Mouse (Mus musculus): ENCODE measurements around the gene Prkcb. TPM values are rescaled to one million over a fixed set of nuclear protein-coding genes. Genes with fewer than 3 reads are reported as not detected.

Prkcb gene
- polyA plus RNA-seq, 1 experiment from 2014 or later = 8.8 TPM

- DNase-seq (ENCODE audit: low spot score) (peak; percentile 46), ATAC-seq (ENCODE audit: low read depth) (no peak; the same call in 1 of the 2 replicates)
- WGBS = 57% methylated on average over 12 of the region's 12 CpGs
These were observed 64.2 kb downstream of the Prkcb start for GRCm38 (mm10) chr7:122352566-122353277.

GRCm38 (mm10) chr7:122353329-122353728 lies 64.8 kb downstream of the Prkcb start:
- no peak for ATAC-seq (ENCODE audit: low read depth)
- no peaks in the 10 kb centered on the region for H3K9me3 ChIP-seq (ENCODE audit: control insufficient read depth, low read length)

More at GRCm38 (mm10) chr7:122352566-122353277, 64.2 kb downstream of the Prkcb start:
- Histone ChIP-seq H3K27me3 (replicated peaks; ENCODE audit: control insufficient read depth, insufficient read depth, low read length) (no peaks in the 10 kb centered on the region; the same call in 1 of the 2 replicates), H3K9ac (ENCODE audit: low read depth, low read length) (no peak overlapping the region), H3K36me3 (ENCODE audit: control insufficient read depth, insufficient read depth, low read length) (no peaks in the 10 kb centered on the region), H3K4me1 (ENCODE audit: control insufficient read depth, insufficient read depth, low read length) (no peaks in the 10 kb centered on the region), H3K27ac (replicated peaks; ENCODE audit: low read depth, low read length) (no peak overlapping the region), H3K4me2 (ENCODE audit: low read depth, low read length) (no peak overlapping the region), H3K9me3 (ENCODE audit: control insufficient read depth, low read length) (no peaks in the 10 kb centered on the region), H3K4me3 (ENCODE audit: low read depth, low read length) (no peak overlapping the region)

GRCm38 (mm10) chr7:122356941-122357340 lies 68.4 kb downstream of the Prkcb start:
- H3K4me1 ChIP-seq (ENCODE audit: control insufficient read depth, insufficient read depth, low read length) = no peaks in the 10 kb centered on the region
- DNase-seq (ENCODE audit: low spot score) (no peak), ATAC-seq (ENCODE audit: low read depth) (no peak)
- no peak overlapping the region for H3K27ac ChIP-seq (replicated peaks; ENCODE audit: low read depth, low read length)
- no peaks in the 10 kb centered on the region for H3K9me3 ChIP-seq (ENCODE audit: control insufficient read depth, low read length)
- 56% methylated on average over 2 of the region's 2 CpGs for WGBS
- H3K27me3 ChIP-seq (replicated peaks; ENCODE audit: control insufficient read depth, insufficient read depth, low read length) = no peaks in the 10 kb centered on the region; the same call in 1 of the 2 replicates
- no peak overlapping the region for H3K4me2 ChIP-seq (ENCODE audit: low read depth, low read length)
- no peak overlapping the region for H3K9ac ChIP-seq (ENCODE audit: low read depth, low read length)
- H3K36me3 ChIP-seq (ENCODE audit: control insufficient read depth, insufficient read depth, low read length) = no peaks in the 10 kb centered on the region
- no peak overlapping the region for H3K4me3 ChIP-seq (ENCODE audit: low read depth, low read length)

More at GRCm38 (mm10) chr7:122353329-122353728, 64.8 kb downstream of the Prkcb start:
- no peak for DNase-seq (ENCODE audit: low spot score)
- H3K27ac ChIP-seq (replicated peaks; ENCODE audit: low read depth, low read length) = no peak overlapping the region
- no peaks in the 10 kb centered on the region; the same call in 1 of the 2 replicates for H3K27me3 ChIP-seq (replicated peaks; ENCODE audit: control insufficient read depth, insufficient read depth, low read length)
- no peaks in the 10 kb centered on the region for H3K4me1 ChIP-seq (ENCODE audit: control insufficient read depth, insufficient read depth, low read length)
- no peak overlapping the region for H3K4me2 ChIP-seq (ENCODE audit: low read depth, low read length)
- no peaks in the 10 kb centered on the region for H3K36me3 ChIP-seq (ENCODE audit: control insufficient read depth, insufficient read depth, low read length)
- no peak overlapping the region for H3K9ac ChIP-seq (ENCODE audit: low read depth, low read length)
- 58% methylated on average over 4 of the region's 4 CpGs for WGBS
- H3K4me3 ChIP-seq (ENCODE audit: low read depth, low read length) = no peak overlapping the region

GRCm38 (mm10) chr7:122357847-122358246 lies 69.3 kb downstream of the Prkcb start:
- 79% methylated on average over 7 of the region's 7 CpGs for WGBS
- ATAC-seq (ENCODE audit: low read depth) (no peak), DNase-seq (ENCODE audit: low spot score) (no peak)
- H3K9ac ChIP-seq (ENCODE audit: low read depth, low read length) = no peak overlapping the region
- no peaks in the 10 kb centered on the region for H3K4me1 ChIP-seq (ENCODE audit: control insufficient read depth, insufficient read depth, low read length)
- no peak overlapping the region for H3K4me3 ChIP-seq (ENCODE audit: low read depth, low read length)
- H3K27ac ChIP-seq (replicated peaks; ENCODE audit: low read depth, low read length) = no peak overlapping the region
- no peak overlapping the region for H3K4me2 ChIP-seq (ENCODE audit: low read depth, low read length)
- H3K9me3 ChIP-seq (ENCODE audit: control insufficient read depth, low read length) = no peaks in the 10 kb centered on the region
- no peaks in the 10 kb centered on the region; the same call in 1 of the 2 replicates for H3K27me3 ChIP-seq (replicated peaks; ENCODE audit: control insufficient read depth, insufficient read depth, low read length)
- no peaks in the 10 kb centered on the region for H3K36me3 ChIP-seq (ENCODE audit: control insufficient read depth, insufficient read depth, low read length)

- no peak overlapping the region for H3K27ac ChIP-seq (replicated peaks; ENCODE audit: low read depth, low read length)
- H3K4me1 ChIP-seq (ENCODE audit: control insufficient read depth, insufficient read depth, low read length) = no peaks in the 10 kb centered on the region
- H3K27me3 ChIP-seq (replicated peaks; ENCODE audit: control insufficient read depth, insufficient read depth, low read length) = no peaks in the 10 kb centered on the region
- ATAC-seq (ENCODE audit: low read depth) (no peak), DNase-seq (ENCODE audit: low spot score) (no peak)
- 74% methylated on average over 1 of the region's 1 CpGs for WGBS
- H3K4me2 ChIP-seq (ENCODE audit: low read depth, low read length) = no peak overlapping the region
- H3K9me3 ChIP-seq (ENCODE audit: control insufficient read depth, low read length) = no peaks in the 10 kb centered on the region
- H3K4me3 ChIP-seq (ENCODE audit: low read depth, low read length) = no peak overlapping the region
- no peak overlapping the region for H3K9ac ChIP-seq (ENCODE audit: low read depth, low read length)
- no peaks in the 10 kb centered on the region for H3K36me3 ChIP-seq (ENCODE audit: control insufficient read depth, insufficient read depth, low read length)
These were observed 78.1 kb downstream of the Prkcb start for GRCm38 (mm10) chr7:122366635-122367034.

GRCm38 (mm10) chr7:122367303-122368007 lies 78.9 kb downstream of the Prkcb start:
- Histone ChIP-seq H3K4me1 (ENCODE audit: control insufficient read depth, insufficient read depth, low read length) (no peaks in the 10 kb centered on the region), H3K36me3 (ENCODE audit: control insufficient read depth, insufficient read depth, low read length) (no peaks in the 10 kb centered on the region), H3K9me3 (ENCODE audit: control insufficient read depth, low read length) (no peaks in the 10 kb centered on the region), H3K27me3 (replicated peaks; ENCODE audit: control insufficient read depth, insufficient read depth, low read length) (no peaks in the 10 kb centered on the region), H3K4me2 (ENCODE audit: low read depth, low read length) (no peak overlapping the region), H3K9ac (ENCODE audit: low read depth, low read length) (no peak overlapping the region), H3K4me3 (ENCODE audit: low read depth, low read length) (no peak overlapping the region), H3K27ac (replicated peaks; ENCODE audit: low read depth, low read length) (no peak overlapping the region)
- 85% methylated on average over 7 of the region's 7 CpGs for whole genome bisulfite sequencing
- ATAC-seq (ENCODE audit: low read depth) = no peak
- DNase-seq (ENCODE audit: low spot score) = no peak

- 88% methylated on average over 12 of the region's 12 CpGs for WGBS
These were observed 81.9 kb downstream of the Prkcb start for GRCm38 (mm10) chr7:122370488-122370887.

GRCm38 (mm10) chr7:122371947-122372346 lies 83.4 kb downstream of the Prkcb start:
- H3K27me3 ChIP-seq (replicated peaks; ENCODE audit: control insufficient read depth, insufficient read depth, low read length) = no peaks in the 10 kb centered on the region
- H3K9me3 ChIP-seq (ENCODE audit: control insufficient read depth, low read length) = no peaks in the 10 kb centered on the region
- H3K27ac ChIP-seq (replicated peaks; ENCODE audit: low read depth, low read length) = no peak overlapping the region
- no peaks in the 10 kb centered on the region for H3K36me3 ChIP-seq (ENCODE audit: control insufficient read depth, insufficient read depth, low read length)
- WGBS = 70% methylated on average over 5 of the region's 5 CpGs
- H3K4me3 ChIP-seq (ENCODE audit: low read depth, low read length) = no peak overlapping the region
- no peaks in the 10 kb centered on the region for H3K4me1 ChIP-seq (ENCODE audit: control insufficient read depth, insufficient read depth, low read length)
- no peak for DNase-seq (ENCODE audit: low spot score)
- ATAC-seq (ENCODE audit: low read depth) = no peak
- H3K9ac ChIP-seq (ENCODE audit: low read depth, low read length) = no peak overlapping the region
- H3K4me2 ChIP-seq (ENCODE audit: low read depth, low read length) = no peak overlapping the region

More at GRCm38 (mm10) chr7:122370488-122370887, 81.9 kb downstream of the Prkcb start:
- Histone ChIP-seq H3K4me1 (ENCODE audit: control insufficient read depth, insufficient read depth, low read length) (no peaks in the 10 kb centered on the region), H3K27me3 (replicated peaks; ENCODE audit: control insufficient read depth, insufficient read depth, low read length) (no peaks in the 10 kb centered on the region), H3K27ac (replicated peaks; ENCODE audit: low read depth, low read length) (no peak overlapping the region), H3K9ac (ENCODE audit: low read depth, low read length) (no peak overlapping the region), H3K4me2 (ENCODE audit: low read depth, low read length) (no peak overlapping the region), H3K9me3 (ENCODE audit: control insufficient read depth, low read length) (no peaks in the 10 kb centered on the region), H3K36me3 (ENCODE audit: control insufficient read depth, insufficient read depth, low read length) (no peaks in the 10 kb centered on the region), H3K4me3 (ENCODE audit: low read depth, low read length) (no peak overlapping the region)
- no peak for DNase-seq (ENCODE audit: low spot score)
- ATAC-seq (ENCODE audit: low read depth) = no peak
